Mouse (Mus musculus) ES-E14 (cell line): ENCODE data around the gene Rad51b.

Experiments used
- CHD2 ChIP-seq: IDR thresholded peaks from 2 replicates; pipeline ENCODE4 v1.6.1; 2014; ENCODE audit warnings: mild to moderate bottlenecking, low read depth, low read length, inconsistent platforms
- ZNF384 ChIP-seq: IDR thresholded peaks from 2 replicates; pipeline ENCODE4 v1.6.1; 2012; ENCODE audit warnings: low read depth, low read length, inconsistent platforms

- TF ChIP-seq CHD2 (no peak), ZNF384 (no peak)
Observed at GRCm38 (mm10) chr12:79369512-79370165, 72.6 kb downstream of the Rad51b start.
